Mouse (Mus musculus): Measurements from ENCODE around the gene Nat8f7.
"Not testable (repeated sequence)": the region's sequence is repeated elsewhere in the genome, so short reads cannot be mapped to it uniquely, and the experiment has no call there.

The Nat8f7 gene

DNA sequence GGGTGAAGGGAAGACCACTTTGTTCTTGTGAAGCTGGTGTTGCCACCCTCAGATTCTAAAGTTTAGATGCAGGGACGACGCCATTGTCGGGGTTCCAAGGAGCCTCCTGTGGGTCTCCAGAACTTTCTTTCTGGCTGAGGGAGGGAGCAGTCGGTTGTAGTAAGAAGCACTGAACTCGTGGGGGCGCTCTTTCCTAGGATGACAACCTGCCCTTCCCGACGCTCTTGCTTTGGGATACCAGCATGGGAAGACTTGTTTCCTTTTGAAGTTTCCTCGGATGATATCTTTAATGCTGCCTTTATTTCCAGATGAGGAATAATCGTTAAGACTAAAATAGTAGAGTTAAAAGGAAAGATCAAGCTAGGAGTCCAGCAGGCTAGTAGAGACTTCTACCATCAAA, at the start of gene Nat8f7:
Gene Nat8f7 (minus strand): TSS at position 101 of the 400 bp plus-strand sequence.
- not testable (repeated sequence) for DNase-seq (ENCODE audit: low spot score in 2 of 2)

DNA sequence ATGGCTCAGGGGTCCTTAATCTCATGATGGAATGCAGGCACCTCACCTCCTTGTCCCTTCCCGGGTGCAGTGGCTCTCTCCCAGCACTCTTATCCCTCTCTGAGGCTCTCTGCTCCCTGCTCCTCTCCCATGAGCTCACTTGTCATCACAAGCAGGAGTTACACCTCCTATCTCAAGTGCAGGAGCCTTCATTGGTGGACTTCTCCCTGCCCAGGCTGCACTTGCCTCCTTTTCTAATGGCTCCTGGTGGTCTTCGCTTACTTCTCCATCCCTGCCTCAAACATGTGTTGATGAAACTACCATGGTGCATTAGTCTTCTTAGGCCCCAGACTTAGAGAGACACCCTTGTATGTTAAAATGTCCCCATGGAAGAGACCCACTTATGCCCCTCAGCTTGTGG, 49.7 kb upstream of the Nat8f7 start:
- not testable (repeated sequence) for DNase-seq (ENCODE audit: low spot score in 2 of 2)

DNA sequence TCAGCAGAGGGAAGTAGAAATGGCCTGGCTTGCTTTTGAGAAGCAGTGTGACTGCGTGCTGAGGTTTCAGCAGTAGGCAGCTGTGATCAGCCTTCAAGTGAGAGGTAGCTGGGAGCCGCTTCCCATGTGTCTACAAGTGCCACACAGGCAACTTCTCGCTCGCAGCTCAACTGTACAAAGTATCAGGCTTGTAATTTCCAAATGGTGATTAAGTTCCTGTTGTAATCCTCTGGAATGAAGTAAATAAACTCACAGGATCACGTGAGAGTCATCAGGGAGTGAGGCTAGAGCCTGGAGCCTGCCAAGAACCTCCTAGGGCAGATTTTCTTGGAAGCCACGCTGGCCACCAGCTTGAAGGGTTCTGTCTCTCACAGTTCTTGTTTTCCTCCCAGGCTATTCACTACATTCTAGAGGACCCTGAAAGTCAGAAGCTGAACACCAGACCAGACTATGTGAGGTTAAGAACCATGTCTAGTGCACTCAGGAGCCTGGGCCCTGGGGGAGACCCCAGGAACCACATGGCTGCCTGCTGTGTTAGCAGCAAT, 42.8 kb upstream of the Nat8f7 start:
- not testable (repeated sequence) for DNase-seq (ENCODE audit: low spot score in 2 of 2)

DNA sequence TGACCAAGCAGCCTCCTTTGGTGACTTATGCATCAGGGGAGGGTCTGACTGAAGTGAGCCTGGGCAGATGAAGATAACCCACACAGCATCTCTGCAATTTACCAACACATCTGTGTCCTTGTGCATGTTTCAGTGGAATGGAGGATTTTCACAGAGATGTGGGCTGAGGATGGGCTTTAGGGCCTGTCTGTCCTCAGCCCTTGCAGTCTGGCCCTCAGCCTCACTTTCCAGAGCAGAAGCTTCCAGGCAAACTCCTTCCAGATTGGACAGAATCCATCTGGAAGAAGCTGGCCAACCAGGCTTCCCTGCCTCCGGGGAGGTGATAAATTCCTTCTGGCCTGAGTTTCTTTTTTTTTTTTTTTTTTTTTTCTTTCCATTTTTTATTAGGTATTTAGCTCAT, 3.4 kb downstream of the Nat8f7 start:
- DNase-seq (ENCODE audit: low spot score in 2 of 2), result not testable (repeated sequence)

DNA sequence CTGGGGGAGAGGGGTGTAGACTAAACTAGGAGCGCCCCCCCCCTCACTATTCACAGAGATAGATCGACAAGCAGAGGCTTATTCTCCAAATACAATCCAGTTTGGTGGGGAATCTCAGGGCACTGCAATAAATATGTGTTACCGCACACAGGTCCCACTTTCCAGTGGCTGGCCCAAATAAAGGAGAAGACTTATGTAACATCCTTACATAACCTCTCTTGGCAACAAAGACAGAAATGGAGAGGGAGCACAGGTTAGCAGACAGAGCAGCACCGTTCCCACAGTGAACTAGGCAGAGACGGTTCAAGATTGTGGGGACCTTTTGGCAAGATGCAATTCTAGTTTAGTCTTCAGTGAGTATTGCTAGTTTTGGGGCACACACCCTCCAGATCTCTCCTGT, 3.8 kb downstream of the Nat8f7 start:
- DNase-seq (ENCODE audit: low spot score in 2 of 2), result not testable (repeated sequence)

DNA sequence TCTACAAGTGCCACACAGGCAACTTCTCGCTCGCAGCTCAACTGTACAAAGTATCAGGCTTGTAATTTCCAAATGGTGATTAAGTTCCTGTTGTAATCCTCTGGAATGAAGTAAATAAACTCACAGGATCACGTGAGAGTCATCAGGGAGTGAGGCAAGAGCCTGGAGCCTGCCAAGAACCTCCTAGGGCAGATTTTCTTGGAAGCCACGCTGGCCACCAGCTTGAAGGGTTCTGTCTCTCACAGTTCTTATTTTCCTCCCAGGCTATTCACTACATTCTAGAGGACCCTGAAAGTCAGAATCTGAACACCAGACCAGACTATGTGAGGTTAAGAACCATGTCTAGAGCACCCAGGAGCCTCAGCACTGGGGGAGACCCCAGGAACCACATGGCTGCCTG, 11.1 kb downstream of the Nat8f7 start:
- not testable (repeated sequence) for DNase-seq (ENCODE audit: low spot score in 2 of 2)
